Mouse (Mus musculus) NIH3T3 (cell line): ENCODE data around the gene Sept9.

Experiments
- DNase-seq: peaks from one replicate; pipeline ENCODE4 v3.0.0-alpha.2; 2012; ENCODE audit warnings: low read depth

The Sept9 gene

GRCm38 (mm10) chr11:117246286-117246685, 46.8 kb downstream of the Sept9 start:
- DNase-seq, result no peak

DNA sequence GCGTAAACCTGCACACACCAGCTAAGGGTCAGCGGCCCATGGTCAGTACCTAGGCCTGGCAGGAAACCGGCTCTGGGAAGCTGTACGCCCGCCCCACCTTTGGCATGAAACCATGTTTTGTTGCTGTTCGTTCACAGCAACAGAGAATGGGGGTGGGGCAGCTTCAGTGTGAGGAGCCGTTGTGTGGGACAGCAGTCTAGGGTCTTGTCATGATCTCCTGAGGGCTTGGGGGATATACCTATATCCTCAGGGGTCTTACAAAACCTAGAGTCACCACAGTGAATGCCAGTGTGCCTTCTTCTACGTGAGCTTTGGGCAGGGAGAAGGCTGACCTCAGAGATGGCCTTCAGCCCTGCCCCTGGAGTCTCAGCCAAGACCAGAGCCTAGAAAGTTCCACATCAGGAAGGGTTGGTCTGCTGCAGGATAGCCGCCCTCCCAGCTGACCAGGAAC, 47.5 kb downstream of the Sept9 start:
- no peak for DNase-seq

- DNase-seq, result no peak
These were observed 48.1 kb downstream of the Sept9 start for GRCm38 (mm10) chr11:117247541-117247940.

DNA sequence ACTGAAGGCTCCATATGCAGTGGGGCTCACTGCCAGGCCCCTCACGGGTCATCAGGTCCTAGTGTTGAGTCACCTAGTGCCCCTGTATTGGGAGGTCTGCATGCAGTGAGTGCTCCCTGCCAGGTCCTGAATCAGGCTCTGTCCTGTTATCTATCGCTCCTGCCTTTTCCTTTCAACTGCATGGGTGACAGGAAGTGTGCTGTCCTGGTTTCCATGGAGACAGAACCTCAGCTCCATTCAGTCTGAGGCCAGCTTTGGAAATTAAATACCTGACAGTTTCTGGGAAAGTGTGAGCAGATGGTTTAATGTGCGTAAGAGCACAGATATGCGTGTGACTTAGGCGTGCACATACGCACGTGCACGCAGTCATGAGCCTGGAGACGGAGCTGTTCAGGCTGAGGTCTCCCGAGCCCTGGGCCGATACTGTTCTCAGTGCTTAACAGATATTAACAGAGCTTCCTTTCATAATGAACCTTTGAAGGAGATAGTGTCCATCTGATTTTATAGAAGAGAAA, 49.3 kb downstream of the Sept9 start:
- DNase-seq, result no peak

GRCm38 (mm10) chr11:117249282-117249984, 50.0 kb downstream of the Sept9 start:
- DNase-seq, result no peak

- no peak for DNase-seq
These were observed 50.8 kb downstream of the Sept9 start for GRCm38 (mm10) chr11:117249985-117250928.

GRCm38 (mm10) chr11:117251755-117252154, 52.3 kb downstream of the Sept9 start:
- no peak for DNase-seq

GRCm38 (mm10) chr11:117252846-117253245, 53.4 kb downstream of the Sept9 start:
- DNase-seq, result no peak

- no peak for DNase-seq
These were observed 55.0 kb downstream of the Sept9 start for GRCm38 (mm10) chr11:117254161-117255107.

- DNase-seq, result no peak
These were observed 55.6 kb downstream of the Sept9 start for GRCm38 (mm10) chr11:117255108-117255489.

- peak; percentile 70 for DNase-seq
These were observed 56.6 kb downstream of the Sept9 start for GRCm38 (mm10) chr11:117256088-117256487.

GRCm38 (mm10) chr11:117256840-117257239, 57.4 kb downstream of the Sept9 start:
- no peak for DNase-seq

GRCm38 (mm10) chr11:117257266-117257665, 57.8 kb downstream of the Sept9 start:
- DNase-seq, result no peak

DNA sequence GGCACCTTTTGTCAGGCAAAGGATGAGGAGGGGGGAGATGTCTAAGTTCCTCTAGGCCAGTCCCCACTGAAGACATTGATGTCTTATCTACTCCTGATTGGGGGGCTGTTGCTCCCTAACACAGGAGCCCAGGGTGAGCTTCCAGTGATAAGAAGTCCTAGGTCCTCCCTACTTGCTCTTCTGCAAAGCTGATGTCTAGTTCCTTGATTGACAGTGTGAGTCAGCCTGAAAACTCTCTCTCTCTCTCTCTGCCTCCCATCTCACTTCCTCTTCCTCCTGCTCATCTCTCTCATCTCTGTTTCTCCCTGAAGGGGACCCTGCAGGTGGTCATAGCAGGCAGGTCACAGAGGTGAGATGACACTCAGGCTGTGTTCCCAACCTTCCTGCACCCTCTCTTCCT, 58.4 kb downstream of the Sept9 start:
- no peak for DNase-seq

DNA sequence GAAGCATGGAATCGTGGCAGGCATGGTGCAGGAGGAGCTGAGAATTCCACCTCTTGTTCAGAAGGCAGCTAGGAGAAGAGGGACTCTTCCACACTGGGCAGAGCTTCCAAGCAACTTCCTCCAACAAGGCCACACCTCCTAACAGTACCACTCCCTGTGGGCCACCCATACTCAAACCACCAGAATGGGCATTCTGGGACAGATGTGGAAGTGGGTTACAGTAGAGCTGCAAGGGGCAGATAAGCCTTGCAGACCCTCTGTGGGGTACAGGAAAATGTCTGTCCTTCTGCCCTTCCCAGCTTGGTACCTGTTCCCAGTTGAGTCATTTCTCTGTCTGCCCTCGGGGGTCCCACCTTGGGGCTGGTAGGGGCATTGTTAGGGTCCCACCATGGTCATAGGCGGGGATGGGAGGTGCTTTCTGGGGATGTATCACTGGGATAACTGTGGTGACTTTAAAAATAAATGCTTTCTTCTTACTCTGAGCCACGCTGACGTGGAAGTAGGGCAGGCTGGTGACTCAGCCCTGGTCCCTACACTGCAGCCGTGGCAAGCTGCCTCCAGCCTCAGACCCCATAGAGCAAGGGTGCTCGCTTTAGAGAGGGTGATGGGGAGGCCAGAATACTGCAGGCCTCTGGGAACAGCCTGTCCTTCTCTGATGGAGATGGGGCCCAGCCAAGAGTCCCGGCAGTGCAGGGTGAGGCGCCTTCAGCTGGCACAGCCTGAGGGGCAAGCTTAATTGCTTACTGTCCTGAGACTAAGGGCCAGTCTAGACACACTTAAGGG, 59.9 kb downstream of the Sept9 start:
- peak; percentile 83 for DNase-seq

DNA sequence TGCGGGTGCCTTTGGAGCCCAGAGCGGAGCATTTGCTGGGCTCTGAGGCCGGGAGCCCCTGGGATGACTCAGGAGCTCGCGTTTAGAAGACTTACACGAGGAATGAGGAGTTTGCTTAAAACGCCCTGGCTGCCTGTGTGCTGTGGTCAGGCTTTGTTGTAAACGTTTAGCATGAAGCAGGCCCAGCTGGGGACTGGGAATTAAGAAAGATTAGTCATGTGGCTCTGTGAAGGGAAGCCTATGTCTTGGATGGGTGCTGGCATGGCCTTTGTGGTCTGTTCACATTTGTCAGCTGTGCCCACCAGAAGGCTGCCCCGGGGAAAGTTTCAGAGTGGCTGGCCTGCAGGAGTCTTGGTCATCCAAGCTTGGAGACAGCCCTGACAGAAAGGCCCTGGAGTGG, 61.2 kb downstream of the Sept9 start:
- DNase-seq, result peak; percentile 90

GRCm38 (mm10) chr11:117263096-117263808, 63.8 kb downstream of the Sept9 start:
- peak; percentile 54 for DNase-seq

- DNase-seq, result peak; percentile 47
These were observed 64.9 kb downstream of the Sept9 start for GRCm38 (mm10) chr11:117264162-117265021.

GRCm38 (mm10) chr11:117265270-117265980, 66.0 kb downstream of the Sept9 start:
- DNase-seq, result peak; percentile 84
